Mouse (Mus musculus): ENCODE measurements around the gene Galns. TPM values are rescaled to one million over a fixed set of nuclear protein-coding genes. Genes with fewer than 3 reads are reported as not detected.

The Galns gene
- 1 to 10 TPM; 1.3 to 1.6 TPM for total RNA-seq (2021)
- long read RNA-seq, experiment 1 = 0 reads
- long read RNA-seq, experiment 2 = 0 reads

DNA sequence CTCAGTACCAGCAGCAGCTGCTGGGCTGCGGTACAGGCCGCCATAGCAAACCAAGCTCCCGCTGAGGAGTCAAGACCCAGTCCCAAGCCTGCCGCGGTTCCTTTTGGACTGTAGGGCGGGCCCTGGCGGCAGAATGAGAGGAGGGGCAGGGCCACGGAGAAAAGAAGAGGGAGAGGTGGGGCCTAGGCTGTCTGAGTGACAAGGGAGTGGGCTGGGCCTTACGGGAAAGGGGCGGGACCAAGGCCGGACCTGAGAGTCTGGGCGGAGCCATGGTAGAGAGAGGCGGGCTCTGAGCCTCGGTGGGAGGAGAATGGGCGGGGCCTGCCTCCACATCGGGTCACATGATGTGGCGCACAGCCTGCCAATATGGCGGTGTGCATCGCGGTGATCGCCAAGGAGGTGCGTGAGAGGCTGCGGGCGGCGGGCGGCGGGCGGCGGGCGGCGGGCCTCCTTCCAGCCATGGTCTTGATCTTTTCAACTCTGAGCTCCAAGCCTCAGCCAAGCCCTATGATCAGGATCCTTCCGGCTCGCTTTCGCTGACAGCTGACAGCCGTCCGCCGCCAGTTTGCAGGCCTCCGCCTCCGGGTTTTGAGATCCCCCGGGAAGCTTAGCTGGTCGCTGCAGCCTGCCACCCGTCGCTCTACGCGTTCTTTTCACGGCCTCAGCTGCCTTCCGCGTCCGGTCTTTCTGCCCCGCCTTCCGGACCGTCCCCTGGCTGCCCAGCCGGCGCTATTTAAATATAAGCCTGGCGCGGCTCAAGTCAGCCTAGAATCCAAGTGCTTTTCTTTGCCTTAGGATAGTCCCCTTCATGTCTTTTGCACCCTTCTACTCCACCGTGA is at the start of gene Galns, which contains the start of gene Trappc2l:
Gene Galns, minus strand, starts transcription at position 169 of the 839 bp plus-strand sequence.
Gene Trappc2l, plus strand, starts transcription at position 346 of the 839 bp plus-strand sequence.
- DNase-seq = peak; percentile 92 to 94
- intact Hi-C loops (cut with DNase I) = no loop called here

DNA sequence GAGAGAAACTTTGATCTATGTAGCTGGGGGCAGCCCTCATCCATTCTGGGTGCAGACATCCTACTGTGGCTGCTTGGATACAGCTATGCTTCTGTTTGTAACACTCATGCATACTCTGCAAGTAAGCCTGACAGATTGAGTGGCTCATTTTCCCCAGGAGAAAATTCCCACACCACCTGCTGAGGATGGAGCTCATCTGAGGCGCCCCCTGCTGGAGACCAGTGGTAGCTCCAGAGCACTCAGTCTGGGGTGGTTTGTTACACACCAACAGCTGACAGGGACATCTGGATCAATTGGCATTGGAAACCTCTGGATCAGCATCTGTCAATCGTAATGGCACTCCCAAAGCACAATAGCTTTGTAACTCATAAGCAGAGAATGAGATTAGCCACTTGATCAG is 48.8 kb upstream of the Galns start:
- no peak for DNase-seq
- intact Hi-C loops (cut with DNase I) = no loop called here

DNA sequence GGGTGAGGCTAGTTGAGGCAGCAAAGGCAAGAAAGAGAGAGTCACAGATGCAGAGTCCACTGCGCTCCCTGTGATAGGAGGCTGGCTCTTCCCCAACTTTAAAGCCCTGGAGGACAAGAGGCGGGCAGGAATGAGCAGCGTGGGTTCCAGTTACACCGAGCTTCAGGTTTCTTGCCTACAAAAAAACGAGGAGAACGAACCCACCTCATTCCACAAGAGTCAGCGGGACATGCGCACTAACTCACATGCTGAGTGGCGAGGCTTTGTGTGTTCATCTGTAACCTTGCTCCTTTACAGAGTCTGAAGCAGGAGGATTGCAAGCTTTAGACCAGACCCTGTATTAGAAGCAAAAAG is 47.5 kb upstream of the Galns start:
- intact Hi-C loops (cut with DNase I) = no loop called here
- no peak for DNase-seq

DNA sequence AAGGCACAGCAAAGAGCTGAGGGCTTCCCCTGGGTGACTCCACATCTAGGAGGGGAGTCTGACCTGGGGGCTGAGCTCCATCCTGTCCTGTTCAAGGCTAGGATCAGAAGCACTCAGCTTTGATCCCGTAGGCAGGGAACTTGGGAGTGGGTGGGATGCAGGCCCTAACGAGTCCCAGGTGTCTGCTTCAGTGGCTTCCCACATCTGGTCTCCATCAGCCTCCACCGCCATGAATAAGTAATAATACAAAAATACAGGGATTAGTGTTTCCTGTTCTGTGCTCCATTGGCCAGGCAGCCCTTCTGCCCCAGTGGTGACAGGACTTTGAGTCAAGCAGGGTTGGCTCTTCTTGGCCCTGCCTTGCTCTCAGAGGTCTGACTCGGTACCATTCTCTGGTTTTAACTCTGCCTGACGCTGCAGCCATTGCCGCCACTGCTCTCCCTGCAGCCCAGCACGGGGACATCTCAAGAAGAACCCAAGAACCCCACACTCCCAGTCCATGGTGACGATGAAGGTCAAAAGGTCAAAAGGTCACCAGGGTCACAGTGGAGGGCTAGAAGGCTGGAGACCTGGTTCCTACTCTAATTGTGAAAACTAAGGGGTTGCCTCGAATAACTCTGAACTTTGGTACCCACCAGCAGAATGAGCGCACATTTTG is 47.0 kb upstream of the Galns start:
- intact Hi-C loops (cut with DNase I) = no loop called here
- DNase-seq = no peak

DNA sequence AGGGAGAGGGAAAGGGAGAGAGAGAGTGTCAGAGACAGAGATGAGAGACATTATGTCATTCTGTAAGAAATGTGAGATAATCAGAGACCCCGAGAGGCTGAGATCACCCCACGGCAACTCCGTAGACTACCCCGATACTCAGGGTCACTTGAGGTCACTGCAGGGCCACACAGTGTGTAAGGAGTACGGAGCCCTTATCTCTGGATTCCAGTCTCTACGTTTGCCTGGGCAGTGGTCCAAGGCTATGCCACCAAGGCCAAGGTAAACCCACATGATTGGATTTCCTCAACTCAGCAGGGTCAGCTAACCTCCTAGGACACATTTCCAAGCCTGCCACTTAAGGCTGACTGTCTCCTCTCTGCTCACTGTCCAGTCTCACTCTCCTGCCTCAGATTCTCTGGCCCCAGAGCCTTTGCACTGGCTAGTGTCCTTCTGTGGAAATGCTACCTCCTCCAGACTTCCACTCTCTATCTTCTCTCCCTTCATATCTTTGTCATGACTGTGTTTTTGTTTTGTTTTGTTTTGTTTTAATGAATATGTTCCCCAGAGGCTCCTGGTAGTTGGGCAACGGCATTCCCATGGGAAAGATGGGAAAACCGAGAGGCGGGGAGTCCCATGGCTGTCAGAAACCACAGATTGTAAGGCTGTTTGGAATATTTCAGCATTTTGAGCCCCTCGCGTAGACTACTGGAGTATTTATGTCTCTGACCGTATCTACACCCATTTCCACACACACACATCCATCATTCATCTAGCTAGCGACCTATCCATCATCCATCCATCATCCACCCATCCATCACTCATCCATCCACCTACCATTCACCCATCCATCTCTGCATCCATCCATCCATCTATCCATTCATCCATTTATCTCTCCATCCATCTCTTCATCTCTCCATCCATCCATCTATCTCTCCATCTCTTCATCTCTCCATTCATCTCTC is 45.1 kb upstream of the Galns start:
- DNase-seq = no peak
- intact Hi-C loops (cut with DNase I) = no loop called here

DNA sequence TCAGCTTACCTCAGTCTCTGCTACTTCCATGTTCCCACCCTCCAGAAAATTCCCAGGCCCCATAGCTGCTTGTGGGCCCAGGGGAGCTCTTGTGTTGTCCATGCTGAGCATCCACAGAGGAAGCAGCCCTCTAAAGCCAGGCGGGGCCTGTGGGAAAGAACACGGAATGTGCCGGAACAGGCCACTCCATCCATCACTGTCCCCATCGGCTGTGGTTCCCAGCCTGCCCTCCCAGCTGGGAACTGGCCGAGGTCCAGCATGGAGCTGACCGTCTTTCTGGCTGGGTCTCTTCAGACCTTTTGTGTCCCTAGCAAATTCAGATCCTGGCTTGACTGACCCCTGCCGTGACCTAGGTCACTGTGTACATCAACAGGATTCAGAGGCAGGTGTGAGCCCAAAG is 43.5 kb upstream of the Galns start:
- intact Hi-C loops (cut with DNase I) = no loop called here

DNA sequence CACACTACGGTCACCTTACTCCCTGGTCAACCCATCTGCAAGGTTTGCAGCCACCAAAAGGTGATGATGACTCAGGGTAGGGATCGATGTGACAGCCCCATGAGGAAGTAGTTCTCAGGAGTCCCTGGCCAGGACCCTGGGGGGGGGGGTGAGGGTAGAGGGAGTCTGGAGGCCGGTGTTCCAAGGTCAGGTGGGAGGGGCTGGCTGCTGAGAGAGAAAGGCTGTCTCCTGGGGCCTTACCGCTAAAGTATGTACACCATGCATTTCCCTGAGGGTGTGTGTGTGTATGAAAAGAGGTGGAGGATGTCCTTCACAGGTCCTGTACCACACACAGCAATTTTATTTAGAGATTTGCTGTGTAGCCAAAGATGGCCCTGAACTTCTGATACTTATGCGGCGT is 41.4 kb upstream of the Galns start:
- intact Hi-C loops (cut with DNase I) = no loop called here

More for the DNA sequence above, 43.5 kb upstream of the Galns start:
- DNase-seq = no peak

DNA sequence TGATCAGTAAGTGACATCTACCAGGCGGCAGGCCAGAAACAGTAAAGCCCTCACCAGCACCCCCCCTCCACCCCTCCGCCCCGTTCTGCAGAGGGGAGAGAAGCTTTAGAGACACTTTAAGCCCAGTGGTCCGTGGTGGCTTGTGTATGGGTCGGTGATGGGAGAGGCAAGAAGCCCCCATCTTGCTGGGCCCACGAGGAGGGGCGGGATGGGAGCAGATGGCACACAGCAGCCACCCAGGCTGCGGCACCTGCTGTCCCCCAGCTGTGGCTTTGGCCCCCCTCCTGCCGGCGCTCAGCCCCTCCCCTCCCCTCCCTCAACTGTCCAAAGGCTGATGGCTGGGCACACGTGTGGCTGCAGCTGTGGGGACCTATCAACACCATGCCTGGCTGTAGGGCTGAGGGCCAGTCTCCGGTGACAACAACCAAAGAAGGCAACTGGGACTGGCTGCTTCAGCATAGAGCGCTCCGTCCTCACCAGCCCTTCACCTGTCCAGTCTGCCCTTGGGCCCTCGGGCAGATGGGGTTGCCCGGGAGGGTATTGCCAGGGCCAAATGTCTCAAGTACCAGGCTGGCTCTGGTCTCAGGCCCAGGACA is 40.2 kb upstream of the Galns start:
- DNase-seq = peak in 1 of 2 experiments; percentile 73
- intact Hi-C loops (cut with DNase I) = no loop called here

More for the DNA sequence above, 41.4 kb upstream of the Galns start:
- DNase-seq = no peak

DNA sequence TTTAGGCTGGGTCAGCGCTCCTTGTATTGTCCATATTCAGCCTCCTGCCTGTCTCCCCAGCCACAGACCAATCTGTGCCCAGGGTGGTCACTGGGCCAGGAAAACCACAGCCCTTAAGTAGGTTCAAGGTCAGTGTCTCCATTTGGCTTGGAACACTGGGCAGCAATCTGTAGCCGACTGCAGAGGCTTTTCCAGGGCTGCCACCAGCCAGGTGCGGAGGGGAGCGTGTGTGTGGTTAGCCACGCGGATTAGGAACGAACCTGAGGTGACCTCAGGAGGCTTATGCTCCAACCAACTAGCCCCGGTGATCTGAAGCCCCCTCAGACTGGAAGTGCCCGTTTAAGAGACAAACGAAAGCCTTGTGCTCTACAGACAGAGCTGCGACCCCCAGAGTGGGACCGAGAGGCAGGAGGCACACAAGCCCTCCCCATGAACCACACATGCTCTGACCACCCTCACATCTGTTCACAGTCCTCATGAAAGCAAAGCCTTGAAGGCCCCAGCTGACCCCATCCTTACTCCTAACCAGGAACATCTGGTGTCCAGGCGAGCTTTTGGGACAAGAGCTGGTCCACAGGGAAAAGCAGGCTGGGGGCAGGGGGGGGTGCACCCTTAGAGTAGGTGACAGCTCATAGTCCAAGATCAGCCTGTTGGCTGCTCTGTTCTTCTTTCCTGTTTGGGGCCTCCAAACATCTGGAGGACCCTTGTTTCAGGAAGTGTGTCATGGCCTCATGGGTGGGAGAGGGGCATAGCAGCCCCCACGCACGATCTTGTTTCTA is 37.1 kb upstream of the Galns start:
- intact Hi-C loops (cut with DNase I) = no loop called here

DNA sequence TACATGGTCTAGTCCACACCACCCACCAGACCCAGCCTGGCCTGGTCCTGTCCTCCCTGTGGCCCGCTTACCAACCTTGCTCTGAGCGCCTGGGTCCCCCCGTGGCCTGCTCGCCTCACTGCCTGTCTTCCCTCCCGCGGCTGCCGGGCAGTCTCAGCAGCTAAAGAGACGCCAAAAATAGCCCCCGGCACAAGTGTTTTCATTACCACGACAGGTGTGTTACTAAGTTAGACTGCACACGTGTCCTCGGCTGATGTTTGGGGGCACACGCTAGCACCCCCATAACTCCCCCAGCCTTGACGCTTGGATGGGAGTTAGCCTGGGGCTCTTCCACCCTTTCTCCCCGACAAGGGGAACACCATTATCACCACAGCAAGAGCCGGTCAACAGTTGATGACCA is 35.1 kb upstream of the Galns start:
- intact Hi-C loops (cut with DNase I) = no loop called here
- no peak for DNase-seq

More for the DNA sequence above, 37.1 kb upstream of the Galns start:
- DNase-seq = no peak

DNA sequence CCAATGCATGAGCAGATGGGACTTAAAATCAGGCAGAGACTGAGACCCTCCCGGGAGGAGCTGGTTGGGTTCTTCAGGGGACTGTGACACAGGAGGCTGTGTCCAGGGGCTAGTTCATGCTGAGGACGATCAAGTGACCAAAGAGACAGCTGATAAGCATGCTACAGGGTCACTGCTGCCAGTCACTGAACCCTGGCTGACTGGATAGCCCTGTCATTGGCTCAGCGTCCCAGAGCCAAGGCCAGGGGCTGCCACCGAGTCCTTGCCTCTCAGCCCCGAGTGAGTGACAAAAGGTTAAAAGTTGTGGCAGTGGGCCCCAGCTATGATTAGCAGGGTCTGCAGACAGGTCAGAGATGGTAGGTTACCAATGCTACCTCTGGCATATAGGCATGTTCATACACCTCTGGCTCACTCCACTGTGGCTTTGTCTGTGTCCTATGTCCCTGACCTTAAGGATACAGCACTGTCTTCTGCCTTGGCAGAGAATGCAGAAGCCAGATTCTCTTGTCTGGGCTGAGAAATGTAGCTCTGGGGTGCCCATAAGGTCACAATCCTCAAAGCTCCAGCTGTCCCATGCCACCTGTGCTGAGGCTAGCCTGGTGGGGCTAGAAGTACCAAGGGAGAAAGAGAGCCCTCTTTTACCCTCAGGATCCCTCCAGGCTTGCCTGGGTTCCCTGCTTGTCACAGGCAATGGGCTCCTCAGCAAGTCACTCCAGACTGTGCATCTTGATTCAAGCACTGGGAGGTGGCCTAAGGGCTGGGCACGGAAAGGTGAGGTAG is 33.1 kb upstream of the Galns start:
- intact Hi-C loops (cut with DNase I) = no loop called here

DNA sequence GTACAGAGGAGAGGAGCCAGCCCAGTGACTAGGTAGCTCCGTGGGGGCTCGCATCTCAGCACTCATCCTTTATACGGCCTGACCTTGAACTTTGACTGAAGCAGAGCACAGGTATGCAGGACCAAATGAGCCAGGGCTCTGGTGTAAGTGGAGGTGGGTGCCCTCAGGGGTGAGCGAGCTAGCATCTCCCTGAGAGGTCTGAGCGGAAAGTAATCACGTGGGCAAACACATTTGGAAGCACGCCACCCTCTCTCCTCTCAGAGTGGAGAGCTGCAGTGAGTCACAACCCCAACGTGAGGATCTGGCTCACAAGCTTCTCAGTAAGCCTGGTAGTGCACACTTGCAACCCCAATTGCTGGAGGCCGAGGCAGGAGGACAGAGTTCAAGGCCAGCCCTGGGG is 30.8 kb upstream of the Galns start:
- no peak for DNase-seq
- intact Hi-C loops (cut with DNase I) = no loop called here

More for the DNA sequence above, 33.1 kb upstream of the Galns start:
- no peak for DNase-seq

DNA sequence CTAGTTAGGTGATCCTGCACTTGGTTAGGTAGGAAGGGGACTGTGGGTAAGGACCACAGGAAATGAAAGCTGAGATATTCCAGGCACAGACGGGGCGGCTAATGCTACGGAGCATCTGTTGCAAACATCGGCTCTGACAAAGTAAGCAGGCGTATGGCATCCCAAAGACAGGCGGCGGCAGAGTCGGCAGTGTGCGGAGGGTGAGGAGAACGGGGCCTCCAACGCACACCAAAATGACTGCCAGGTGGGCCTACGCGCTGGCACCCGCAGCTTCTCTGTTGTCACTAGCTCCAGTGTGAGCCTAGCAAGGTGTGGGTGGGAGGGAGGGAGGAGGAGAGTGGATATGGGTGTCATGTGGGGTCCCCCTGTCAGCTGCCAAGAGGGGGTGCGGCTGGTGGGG is 30.1 kb upstream of the Galns start:
- DNase-seq = no peak
- intact Hi-C loops (cut with DNase I) = no loop called here

DNA sequence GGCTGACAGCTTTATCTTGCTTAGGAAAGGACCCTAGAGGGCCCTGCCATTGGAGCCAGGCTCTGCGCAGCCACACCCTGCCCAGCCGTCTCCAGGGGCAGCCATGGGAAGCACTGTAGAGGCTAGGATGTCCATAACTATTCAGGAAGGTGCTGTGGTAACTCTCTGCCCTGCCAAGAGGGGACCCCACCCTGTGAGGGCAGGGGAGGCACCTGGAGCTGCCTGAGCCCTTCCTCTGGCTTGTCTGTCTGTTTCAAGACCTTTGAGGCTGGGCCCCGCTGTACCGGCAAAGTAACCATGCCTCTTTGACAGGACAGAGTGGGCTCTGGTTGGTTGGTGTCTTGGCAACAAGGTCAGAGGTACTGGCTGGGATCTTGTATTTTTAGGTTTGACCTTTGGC is 29.6 kb upstream of the Galns start:
- intact Hi-C loops (cut with DNase I) = no loop called here
- no peak for DNase-seq

DNA sequence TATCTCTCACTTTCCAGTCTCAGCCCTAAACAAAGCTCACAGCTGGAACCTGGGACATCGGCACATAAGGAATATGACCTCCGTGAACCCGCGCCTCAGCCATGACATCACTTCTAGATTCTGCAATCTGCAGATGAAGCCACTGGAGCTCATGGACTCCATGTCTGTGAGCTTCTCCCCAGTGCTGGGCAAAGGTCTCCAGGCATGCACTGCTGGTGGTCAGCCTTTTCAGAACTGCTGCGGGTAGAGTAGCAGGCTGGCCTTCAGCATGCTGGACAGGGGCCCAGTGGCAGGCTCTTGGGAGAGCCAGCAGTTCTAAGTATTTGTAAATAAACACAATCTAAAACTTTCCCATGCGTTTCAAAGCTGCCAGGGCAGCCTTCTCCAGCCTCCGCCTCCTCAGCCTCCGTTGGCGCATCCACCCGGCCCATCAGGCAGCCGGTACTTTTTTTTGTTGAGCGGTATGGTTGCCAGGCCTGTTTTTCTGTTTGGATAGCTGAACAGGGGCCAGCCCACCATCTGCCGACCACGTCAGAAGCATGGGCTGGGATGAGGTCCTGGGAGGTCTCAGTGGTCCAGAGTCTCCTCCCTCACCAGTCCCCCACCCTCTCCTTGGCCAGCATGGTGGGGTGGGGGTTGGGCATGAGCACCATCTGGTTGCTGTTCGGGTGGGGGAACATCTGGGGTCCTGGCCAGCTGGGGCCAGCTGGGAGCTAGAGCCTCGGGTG is 28.4 kb upstream of the Galns start:
- peak; percentile 64 to 65 for DNase-seq
- intact Hi-C loops (cut with DNase I) = no loop called here

DNA sequence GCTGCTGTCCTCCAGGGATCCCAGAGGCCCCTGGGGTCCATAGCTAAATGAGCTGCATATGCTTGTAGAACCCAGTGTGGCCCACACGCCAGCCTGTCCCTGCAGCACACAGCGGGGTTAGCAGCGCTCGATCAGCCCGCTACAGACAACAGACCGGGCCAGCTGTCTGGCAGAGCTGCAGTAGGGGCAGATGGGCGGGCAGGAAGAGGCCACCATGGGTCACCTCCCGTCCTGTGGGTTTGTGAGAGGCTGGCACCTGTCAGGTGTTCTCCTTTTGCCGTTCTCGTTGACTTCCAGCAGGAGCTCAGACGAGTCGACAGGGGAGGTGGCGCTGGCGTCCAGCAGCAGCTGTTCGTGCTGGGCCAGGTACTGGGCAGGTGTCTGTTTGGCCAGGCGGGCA is 27.3 kb upstream of the Galns start:
- intact Hi-C loops (cut with DNase I) = no loop called here
- DNase-seq = no peak

DNA sequence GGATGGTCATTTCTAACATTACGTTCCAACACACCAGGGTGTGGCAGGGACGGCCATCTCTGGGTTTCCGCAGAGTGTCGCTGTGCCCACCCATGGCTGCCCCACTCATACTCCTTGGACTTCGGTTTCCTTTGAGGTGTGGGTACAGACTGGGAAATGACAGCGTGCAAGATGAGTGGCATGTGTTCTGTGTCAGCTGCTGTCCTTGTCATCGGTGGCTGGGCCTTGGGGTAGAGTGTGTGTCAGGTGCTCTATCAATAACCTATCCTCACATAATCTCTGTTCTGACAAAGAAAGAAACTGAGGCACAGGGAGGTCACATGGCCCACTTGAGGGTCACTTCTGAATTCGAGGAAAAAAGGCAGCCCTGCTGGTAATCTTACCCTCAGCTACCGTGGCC is 26.0 kb upstream of the Galns start:
- DNase-seq = no peak
- intact Hi-C loops (cut with DNase I) = loop anchor here (1.0 kb wide), 1 partner anchor 12 kb away; no protein-coding TSS in a partner anchor

DNA sequence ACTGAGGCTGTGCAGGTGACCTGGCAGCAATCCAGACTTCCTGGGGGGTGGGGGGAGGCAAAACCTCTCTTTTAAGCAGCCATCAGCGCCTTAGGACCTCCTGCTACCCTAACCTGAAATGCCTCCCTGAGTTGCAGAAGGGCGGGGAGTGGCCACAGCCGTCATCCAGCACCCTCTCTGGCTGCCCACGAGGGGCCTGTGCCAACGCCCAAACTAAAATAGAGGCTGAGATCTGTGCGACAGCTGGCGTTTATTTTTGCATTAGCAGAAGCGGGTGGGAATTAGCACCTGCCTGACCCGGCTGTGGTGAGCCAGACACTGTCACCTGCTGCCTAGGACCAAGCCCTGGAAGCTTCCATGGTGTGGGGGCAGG is 25.5 kb upstream of the Galns start:
- DNase-seq = peak; percentile 55 to 64
- intact Hi-C loops (cut with DNase I) = loop anchor here (1.0 kb wide), 1 partner anchor 13 kb away; no protein-coding TSS in a partner anchor
